Mouse (Mus musculus) limb, embryonic 15.5 days (tissue): Measurements from ENCODE around the gene Cap1. TPM values are rescaled to one million over a fixed set of nuclear protein-coding genes. Genes with fewer than 3 reads are reported as not detected.

ENCODE experiments used
- ATAC-seq: fragments of 200-750 bp; cut with Nextera tagmentation; 2 replicates; pipeline ENCODE4 v1.8.0; 2017; ENCODE audit warnings: low read depth, moderate TSS enrichment; ENCODE audit not compliant: insufficient number of reproducible peaks, low FRiP score, low TSS enrichment
- H3K27ac ChIP-seq: fragments of 300-500 bp; sonication (generic); 2 replicates; pipeline ENCODE4 v1.5.1; 2015; ENCODE audit warnings: moderate library complexity, mild to moderate bottlenecking, inconsistent platforms
- H3K27me3 ChIP-seq: fragments of 300-500 bp; sonication (generic); 2 replicates; pipeline ENCODE4 v1.6.1; 2015; ENCODE audit warnings: inconsistent platforms
- H3K36me3 ChIP-seq: fragments of 300-500 bp; sonication (generic); 2 replicates; pipeline ENCODE4 v1.6.1; 2015; ENCODE audit warnings: inconsistent platforms
- H3K4me1 ChIP-seq: fragments of 300-500 bp; sonication (generic); 2 replicates; pipeline ENCODE4 v1.6.1; 2015; ENCODE audit warnings: inconsistent platforms
- H3K4me2 ChIP-seq: fragments of 300-500 bp; sonication (generic); 2 replicates; pipeline ENCODE4 v1.6.1; 2015; ENCODE audit warnings: mild to moderate bottlenecking, inconsistent platforms
- H3K4me3 ChIP-seq: fragments of 300-500 bp; sonication (generic); 2 replicates; pipeline ENCODE4 v1.5.1; 2015; ENCODE audit warnings: mild to moderate bottlenecking, inconsistent platforms
- H3K9ac ChIP-seq: fragments of 300-500 bp; sonication (generic); 2 replicates; pipeline ENCODE4 v1.6.1; 2015; ENCODE audit warnings: inconsistent platforms
- H3K9me3 ChIP-seq: fragments of 300-500 bp; sonication (generic); 2 replicates; pipeline ENCODE4 v1.6.1; 2016; ENCODE audit warnings: inconsistent platforms
- WGBS: fragments of 180-500 bp; shearing (Covaris S2); methylation state at CpG from one replicate; pipeline ENCODE4 v1.1.7; 2015; 5-methylcytosine and 5-hydroxymethylcytosine counted together
- polyA plus RNA-seq: library from polyadenylated mRNA; unstranded; fragments of >200 nt; fragmentation: Nextera tagmentation; extraction: Ambion mirVana; gene quantifications from 2 replicates; pipeline ENCODE4 v1.2.1, GENCODE M21; 2015

The Cap1 gene
- polyA plus RNA-seq, result 64.5 and 78.3 TPM in 2 replicates

- Histone ChIP-seq H3K36me3 (no peaks in the 10 kb centered on the region), H3K4me1 (peaks cover 33% of the 10 kb centered on the region), H3K9me3 (no peaks in the 10 kb centered on the region), H3K4me3 (peak within 1 kb of the TSS; percentile 82), H3K27ac (peak within 1 kb of the TSS; percentile 100), H3K9ac (peak within 1 kb of the TSS; percentile 71), H3K27me3 (no peaks in the 10 kb centered on the region), H3K4me2 (peak within 1 kb of the TSS; percentile 86)
- peak; percentile 95 for ATAC-seq
- WGBS, result under 1% methylated on average over 49 of the region's 49 CpGs
These were observed at the start of gene Cap1 for GRCm38 (mm10) chr4:122885768-122886578. TSS of gene Cap1 (minus strand) at chr4:122886056.

DNA sequence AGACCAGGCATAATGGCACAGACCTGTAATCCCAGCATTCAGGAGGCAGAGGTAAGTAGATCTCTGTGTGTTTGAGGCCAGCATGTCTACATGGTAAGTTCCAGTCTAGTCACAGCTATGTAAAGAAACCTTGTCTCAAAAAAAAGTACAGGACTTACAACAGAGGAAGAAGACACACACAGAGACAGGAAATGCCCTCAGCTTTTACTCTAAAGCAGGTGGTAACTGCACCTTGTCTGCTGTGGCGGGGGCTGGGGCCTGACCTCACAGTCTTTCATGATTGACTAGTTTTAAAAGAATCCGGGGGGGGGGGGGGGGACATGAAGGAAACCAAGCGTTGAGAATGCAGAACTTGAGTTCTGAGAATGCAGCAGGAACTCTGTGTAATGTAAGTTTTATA lies 48.0 kb upstream of the Cap1 start:
- Histone ChIP-seq H3K36me3 (no peaks in the 10 kb centered on the region), H3K4me1 (no peaks in the 10 kb centered on the region), H3K27ac (no peak overlapping the region), H3K9me3 (no peaks in the 10 kb centered on the region), H3K4me3 (no peak overlapping the region), H3K9ac (no peak overlapping the region), H3K27me3 (no peaks in the 10 kb centered on the region), H3K4me2 (no peak overlapping the region)
- no peak for ATAC-seq
- WGBS, result 37% methylated on average over 3 of the region's 3 CpGs

DNA sequence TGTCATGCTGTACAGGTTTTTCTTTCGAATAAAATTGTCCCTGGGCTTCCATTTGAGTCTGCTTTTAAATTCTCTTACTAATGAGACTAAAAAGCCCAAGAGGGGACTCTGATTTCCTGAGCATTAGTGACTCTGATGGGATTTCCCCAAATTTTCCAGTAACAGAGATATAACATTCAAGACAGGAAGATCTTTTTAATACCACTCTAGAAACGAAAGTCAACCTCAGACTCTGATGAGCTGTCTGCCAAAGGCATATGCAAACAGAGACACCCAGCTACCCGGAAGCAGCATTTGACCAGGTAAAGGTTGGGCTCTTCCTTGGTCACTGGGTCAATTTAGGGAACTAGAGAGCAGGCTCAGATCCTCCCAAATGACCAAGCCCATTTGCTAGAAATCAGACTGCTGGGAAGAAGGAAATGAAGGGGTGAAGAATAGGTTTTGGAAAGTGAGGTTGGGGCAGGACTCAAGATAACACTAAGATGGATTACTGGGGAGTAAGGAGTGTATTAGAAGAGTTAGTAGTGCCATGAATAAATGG lies 47.3 kb upstream of the Cap1 start:
- WGBS, result 70% methylated on average over 3 of the region's 3 CpGs
- no peak overlapping the region for H3K9ac ChIP-seq

DNA sequence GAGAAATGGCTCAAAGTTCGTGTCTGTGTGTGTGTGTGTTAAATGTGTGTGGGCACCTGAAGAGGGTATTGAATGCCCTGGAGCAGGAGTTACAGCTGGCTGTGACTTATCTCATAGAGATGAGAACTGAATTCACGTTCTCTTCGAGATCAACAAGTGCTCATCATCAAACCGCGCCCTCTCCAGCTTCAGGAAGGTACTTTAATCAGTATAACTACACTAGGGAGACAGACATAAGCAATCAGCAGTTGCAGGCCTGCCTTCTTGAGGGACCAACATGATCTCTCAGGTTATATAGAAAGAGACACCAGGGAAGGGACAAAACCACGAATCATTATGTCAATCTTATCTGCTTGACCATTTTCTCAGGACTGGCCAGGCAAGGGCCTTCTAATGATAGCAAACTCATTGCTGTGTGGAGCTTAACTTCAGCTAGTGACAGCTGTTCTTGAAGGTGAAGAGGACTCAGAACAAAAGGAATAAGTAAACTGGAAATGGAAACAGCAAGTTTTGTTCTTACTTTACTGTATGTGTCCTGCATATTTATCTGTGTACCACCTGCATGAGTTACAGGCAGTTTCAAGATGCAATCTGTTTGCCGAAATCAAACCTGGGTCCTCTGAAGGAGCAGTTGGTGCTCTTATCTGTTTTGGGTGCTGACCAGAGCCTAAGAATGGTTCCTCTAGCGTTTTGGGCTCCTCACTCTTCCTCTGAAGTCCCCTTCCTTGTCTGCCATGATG lies 46.6 kb upstream of the Cap1 start:
- Histone ChIP-seq H3K4me1 (no peaks in the 10 kb centered on the region), H3K36me3 (no peaks in the 10 kb centered on the region), H3K4me2 (no peak overlapping the region), H3K9me3 (no peaks in the 10 kb centered on the region), H3K4me3 (no peak overlapping the region), H3K27me3 (no peaks in the 10 kb centered on the region), H3K9ac (no peak overlapping the region), H3K27ac (no peak overlapping the region)
- no peak for ATAC-seq
- WGBS, result 63% methylated on average over 8 of the region's 8 CpGs

More for the DNA sequence above, 47.3 kb upstream of the Cap1 start:
- Histone ChIP-seq H3K4me3 (no peak overlapping the region), H3K9me3 (no peaks in the 10 kb centered on the region), H3K27me3 (no peaks in the 10 kb centered on the region), H3K4me2 (no peak overlapping the region), H3K4me1 (no peaks in the 10 kb centered on the region), H3K27ac (no peak overlapping the region), H3K36me3 (no peaks in the 10 kb centered on the region)
- ATAC-seq, result no peak

DNA sequence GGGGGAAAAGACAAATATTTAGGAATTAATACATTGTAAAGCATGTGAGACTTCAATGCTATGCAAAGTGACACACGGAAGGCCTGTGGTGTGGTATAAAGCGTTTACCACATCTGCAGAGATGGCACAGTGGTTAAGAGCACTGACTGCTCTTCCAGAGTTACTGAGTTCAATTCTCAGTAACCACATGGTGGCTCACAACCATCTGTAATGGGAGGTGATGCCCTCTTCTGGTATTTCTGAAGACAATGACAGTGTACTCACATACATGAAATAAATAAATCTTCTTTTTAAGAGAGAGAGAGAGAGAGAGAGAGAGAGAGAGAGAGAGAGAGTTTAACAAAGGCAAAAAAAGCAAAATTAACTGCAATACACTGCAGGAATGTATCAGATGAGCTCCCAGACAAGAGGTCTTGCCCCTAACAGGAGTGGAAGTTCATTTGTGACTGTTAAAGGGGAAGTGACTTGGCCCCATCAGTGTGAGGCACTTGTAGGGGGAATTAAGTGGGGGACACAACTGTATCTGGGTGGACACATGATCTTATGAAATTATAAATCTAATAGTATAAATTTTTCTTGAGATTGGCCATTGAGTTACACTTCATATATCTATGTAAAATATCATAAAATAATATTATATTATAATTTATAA lies 45.2 kb upstream of the Cap1 start:
- 80% methylated on average over 2 of the region's 2 CpGs for WGBS
- Histone ChIP-seq H3K36me3 (no peaks in the 10 kb centered on the region), H3K27me3 (no peaks in the 10 kb centered on the region), H3K4me2 (no peak overlapping the region), H3K4me3 (no peak overlapping the region), H3K9ac (no peak overlapping the region), H3K27ac (no peak overlapping the region), H3K4me1 (no peaks in the 10 kb centered on the region), H3K9me3 (no peaks in the 10 kb centered on the region)
- no peak for ATAC-seq

DNA sequence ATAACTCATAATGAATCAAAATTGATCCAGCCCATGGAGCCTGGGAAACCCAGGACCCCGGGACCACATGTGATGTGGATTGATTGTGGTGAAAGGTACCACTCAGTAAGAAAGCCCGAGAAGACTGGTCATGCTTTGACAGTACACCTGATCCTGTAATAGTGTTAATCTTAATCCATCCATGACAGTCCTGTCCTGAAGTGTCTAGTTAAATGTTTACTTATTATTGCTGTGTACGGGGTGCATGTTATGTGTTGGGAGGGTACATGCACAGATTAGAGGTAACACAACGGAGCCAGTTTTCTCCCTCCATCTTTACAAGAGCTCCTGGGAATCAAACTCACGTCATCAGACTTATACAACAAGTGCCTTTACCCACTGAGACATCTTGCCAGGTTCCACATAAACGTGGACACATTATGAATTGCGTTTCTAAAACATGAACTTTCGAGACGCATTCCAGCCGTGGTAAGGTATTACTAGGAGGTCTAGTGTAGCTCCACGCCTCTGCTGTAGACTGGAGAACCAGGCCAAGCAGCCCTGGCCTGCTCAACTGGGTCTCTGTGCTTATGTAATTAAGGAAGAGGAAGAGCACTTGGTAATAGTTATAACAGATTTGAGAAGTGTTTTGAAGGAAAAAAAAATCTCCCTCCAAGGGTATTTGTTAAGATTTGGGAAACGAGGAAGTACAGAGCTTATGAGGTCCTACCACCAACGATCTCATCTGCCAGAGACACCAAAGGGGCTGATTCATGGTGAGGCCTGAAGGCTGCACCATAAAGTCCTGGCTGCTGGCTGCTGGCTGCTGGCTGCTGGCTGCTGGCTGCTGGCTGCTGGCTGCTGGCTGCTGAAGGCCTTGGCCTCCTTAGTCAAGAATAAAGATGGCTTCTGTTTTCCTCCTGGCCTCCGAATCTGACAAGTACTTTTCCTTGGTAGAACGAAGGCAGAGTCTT lies 37.8 kb upstream of the Cap1 start:
- Histone ChIP-seq H3K9me3 (no peaks in the 10 kb centered on the region), H3K9ac (no peak overlapping the region), H3K27me3 (no peaks in the 10 kb centered on the region), H3K4me2 (no peak overlapping the region), H3K4me1 (no peaks in the 10 kb centered on the region), H3K36me3 (no peaks in the 10 kb centered on the region), H3K4me3 (no peak overlapping the region), H3K27ac (peak overlapping the region; percentile 50; the same call in 1 of the 2 replicates)
- no peak for ATAC-seq
- WGBS, result 71% methylated on average over 15 of the region's 15 CpGs

- H3K4me2 ChIP-seq, result no peak overlapping the region
- no peaks in the 10 kb centered on the region for H3K9me3 ChIP-seq
- H3K27me3 ChIP-seq, result no peaks in the 10 kb centered on the region
- H3K27ac ChIP-seq, result no peak overlapping the region
- no peak for ATAC-seq
- no peaks in the 10 kb centered on the region for H3K36me3 ChIP-seq
- no peak overlapping the region for H3K9ac ChIP-seq
- no peak overlapping the region for H3K4me3 ChIP-seq
- WGBS, result 38% methylated on average over 1 of the region's 1 CpGs
- H3K4me1 ChIP-seq, result no peaks in the 10 kb centered on the region
These were observed 37.0 kb upstream of the Cap1 start for GRCm38 (mm10) chr4:122922841-122923240.

DNA sequence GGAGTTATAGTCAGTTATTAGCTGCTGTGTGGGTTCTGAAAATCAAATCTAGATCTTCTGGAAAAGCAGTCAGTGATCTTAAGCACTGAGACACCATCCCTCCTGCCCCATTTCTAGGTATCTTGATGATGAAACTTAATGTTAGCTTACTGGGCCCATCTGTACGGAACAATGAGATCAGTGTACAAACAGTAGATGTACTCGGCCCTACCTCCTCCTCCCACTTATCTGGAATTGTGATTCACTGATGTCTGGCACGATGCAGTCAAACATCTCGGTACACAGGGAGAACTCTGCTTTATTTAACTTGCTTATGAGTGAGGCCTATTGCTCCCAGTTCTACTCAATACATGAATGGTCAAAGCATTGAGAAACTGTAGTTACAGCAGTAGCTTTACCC lies 30.1 kb upstream of the Cap1 start:
- 0 out of 2 replicates have a peak, but pooled peaks cover 4% of the 10 kb centered on the region for H3K9me3 ChIP-seq
- no peaks in the 10 kb centered on the region for H3K36me3 ChIP-seq
- H3K4me2 ChIP-seq, result no peak overlapping the region
- H3K27me3 ChIP-seq, result no peaks in the 10 kb centered on the region
- H3K4me1 ChIP-seq, result no peaks in the 10 kb centered on the region
- no peak for ATAC-seq
- H3K4me3 ChIP-seq, result no peak overlapping the region
- H3K27ac ChIP-seq, result no peak overlapping the region
- H3K9ac ChIP-seq, result no peak overlapping the region
- 80% methylated on average over 4 of the region's 4 CpGs for WGBS

GRCm38 (mm10) chr4:122914186-122914585 lies 28.3 kb upstream of the Cap1 start:
- Histone ChIP-seq H3K9me3 (0 out of 2 replicates have a peak, but pooled peaks cover 4% of the 10 kb centered on the region), H3K36me3 (no peaks in the 10 kb centered on the region), H3K27me3 (no peaks in the 10 kb centered on the region), H3K27ac (no peak overlapping the region), H3K4me3 (no peak overlapping the region), H3K4me2 (no peak overlapping the region), H3K4me1 (no peaks in the 10 kb centered on the region), H3K9ac (no peak overlapping the region)
- 56% methylated on average over 7 of the region's 7 CpGs for WGBS
- no peak for ATAC-seq

- H3K4me2 ChIP-seq, result no peak overlapping the region
- no peak overlapping the region for H3K4me3 ChIP-seq
- no peak overlapping the region for H3K27ac ChIP-seq
- H3K36me3 ChIP-seq, result no peaks in the 10 kb centered on the region
- no peak overlapping the region for H3K9ac ChIP-seq
- H3K27me3 ChIP-seq, result no peaks in the 10 kb centered on the region
- H3K4me1 ChIP-seq, result no peaks in the 10 kb centered on the region
- 74% methylated on average over 5 of the region's 5 CpGs for WGBS
- 0 out of 2 replicates have a peak, but pooled peaks cover 4% of the 10 kb centered on the region for H3K9me3 ChIP-seq
- ATAC-seq, result no peak
These were observed 26.8 kb upstream of the Cap1 start for GRCm38 (mm10) chr4:122912613-122913012.

DNA sequence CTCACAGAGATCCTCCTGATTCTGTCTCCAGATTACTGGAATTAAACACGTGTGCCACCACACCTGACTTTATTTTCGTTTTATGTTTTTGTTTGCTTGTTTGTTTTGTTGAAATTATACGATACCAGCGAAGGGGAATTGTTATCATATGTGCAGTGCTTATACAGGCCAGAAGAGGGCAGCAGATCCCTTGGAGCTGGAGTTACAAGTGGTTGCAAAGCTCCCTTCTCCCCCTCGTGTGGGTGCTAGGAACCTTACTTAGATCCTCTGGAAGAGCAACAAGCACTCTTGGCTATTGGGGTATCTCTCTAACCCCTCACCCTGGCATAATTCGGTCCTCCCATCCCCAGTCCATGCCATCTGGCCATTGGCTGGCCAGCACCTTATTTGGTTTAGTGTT lies 24.7 kb upstream of the Cap1 start:
- Histone ChIP-seq H3K27me3 (no peaks in the 10 kb centered on the region), H3K27ac (no peak overlapping the region), H3K4me1 (no peaks in the 10 kb centered on the region), H3K4me3 (no peak overlapping the region), H3K9ac (no peak overlapping the region), H3K36me3 (no peaks in the 10 kb centered on the region), H3K4me2 (no peak overlapping the region), H3K9me3 (0 out of 2 replicates have a peak, but pooled peaks cover 4% of the 10 kb centered on the region)
- no peak for ATAC-seq
- WGBS, result 50% methylated on average over 6 of the region's 6 CpGs
